Mouse (Mus musculus) heart, postnatal 0 days (tissue): ENCODE data around the gene Dtl.

Experiments
- CTCF ChIP-seq: IDR thresholded peaks from 2 replicates; pipeline ENCODE4 v1.5.1; 2016; ENCODE audit warnings: antibody characterized with exemption, control low read depth, low read depth
- EP300 ChIP-seq: IDR thresholded peaks from 2 replicates; pipeline ENCODE4 v1.6.1; 2016; ENCODE audit warnings: antibody characterized with exemption, low read depth

- no peak for TF ChIP-seq CTCF
- no peak for TF ChIP-seq EP300
Observed at GRCm38 (mm10) chr1:191519329-191520066, 55.8 kb downstream of the Dtl start.
